Mouse (Mus musculus) stomach, embryonic 16.5 days (tissue): ENCODE measurements at regions not wholly inside any gene's neighbourhood (a gene's known extent, or its start where the extent isn't known, plus 50 kb on each side); places are given as distances from the start of the nearest gene placed in this dataset.
"Not testable (repeated sequence)": the region's sequence is repeated elsewhere in the genome, so short reads cannot be mapped to it uniquely, and the experiment has no call there.

Experiments used
- ATAC-seq: fragments of 200-750 bp; cut with Nextera tagmentation; 2 replicates; pipeline ENCODE4 v1.8.0; 2017; ENCODE audit warnings: moderate number of reproducible peaks, moderate TSS enrichment; ENCODE audit not compliant: insufficient read depth, low FRiP score
- H3K27ac ChIP-seq: fragments of 300-500 bp; sonication (generic); 2 replicates; pipeline ENCODE4 v1.5.1; 2014; ENCODE audit warnings: low read length
- H3K27me3 ChIP-seq: fragments of 300-500 bp; sonication (generic); 2 replicates; pipeline ENCODE4 v1.6.1; 2014; ENCODE audit warnings: low read length, control low read depth, mixed read lengths; ENCODE audit not compliant: control insufficient read depth, insufficient read depth
- H3K36me3 ChIP-seq: fragments of 300-500 bp; sonication (generic); 2 replicates; pipeline ENCODE4 v1.6.1; 2014; ENCODE audit warnings: low read length; ENCODE audit not compliant: control insufficient read depth, insufficient read depth
- H3K4me1 ChIP-seq: fragments of 300-500 bp; sonication (generic); 2 replicates; pipeline ENCODE4 v1.6.1; 2014; ENCODE audit warnings: low read length, control low read depth, mixed read lengths; ENCODE audit not compliant: control insufficient read depth, insufficient read depth
- H3K4me2 ChIP-seq: fragments of 300-500 bp; sonication (generic); 2 replicates; pipeline ENCODE4 v1.6.1; 2014; ENCODE audit warnings: low read depth, low read length, mixed read lengths
- H3K4me3 ChIP-seq: fragments of 300-500 bp; sonication (generic); replicated peaks from 2 replicates; pipeline ENCODE4 v1.5.1; 2014; ENCODE audit warnings: mild to moderate bottlenecking, low read length
- H3K9ac ChIP-seq: fragments of 300-500 bp; sonication (generic); 2 replicates; pipeline ENCODE4 v1.6.1; 2014; ENCODE audit warnings: low read length
- H3K9me3 ChIP-seq: fragments of 300-500 bp; sonication (generic); replicated peaks from 2 replicates; pipeline ENCODE4 v1.6.1; 2016; ENCODE audit warnings: low read length, control low read depth; ENCODE audit not compliant: control insufficient read depth
- WGBS: fragments of 180-500 bp; shearing (Covaris S2); extraction: QIAGEN DNeasy Blood & Tissue Kit; methylation state at CpG from one replicate; pipeline ENCODE4 v1.1.7; 2014; 5-methylcytosine and 5-hydroxymethylcytosine counted together

GRCm38 (mm10) chr17:15620746-15621694 lies 56.9 kb upstream of the Prdm9 start:
- Histone ChIP-seq H3K36me3 (no peaks in the 10 kb centered on the region), H3K4me3 (no peak overlapping the region), H3K9ac (no peak overlapping the region), H3K27me3 (no peaks in the 10 kb centered on the region), H3K4me1 (no peaks in the 10 kb centered on the region), H3K9me3 (no peaks in the 10 kb centered on the region), H3K27ac (no peak overlapping the region), H3K4me2 (no peak overlapping the region)
- WGBS = 70% methylated on average over 7 of the region's 7 CpGs
- ATAC-seq = no peak

- no peak overlapping the region for H3K9ac ChIP-seq
- ATAC-seq = no peak
- no peaks in the 10 kb centered on the region for H3K27me3 ChIP-seq
- H3K9me3 ChIP-seq = no peaks in the 10 kb centered on the region
- 8% methylated on average over 2 of the region's 2 CpGs for WGBS
- H3K4me1 ChIP-seq = no peaks in the 10 kb centered on the region
- H3K4me3 ChIP-seq = no peak overlapping the region
- no peak overlapping the region for H3K27ac ChIP-seq
- H3K36me3 ChIP-seq = no peaks in the 10 kb centered on the region
- H3K4me2 ChIP-seq = no peak overlapping the region
These were observed 58.8 kb upstream of the Prdm9 start for GRCm38 (mm10) chr17:15622913-15623312.

DNA sequence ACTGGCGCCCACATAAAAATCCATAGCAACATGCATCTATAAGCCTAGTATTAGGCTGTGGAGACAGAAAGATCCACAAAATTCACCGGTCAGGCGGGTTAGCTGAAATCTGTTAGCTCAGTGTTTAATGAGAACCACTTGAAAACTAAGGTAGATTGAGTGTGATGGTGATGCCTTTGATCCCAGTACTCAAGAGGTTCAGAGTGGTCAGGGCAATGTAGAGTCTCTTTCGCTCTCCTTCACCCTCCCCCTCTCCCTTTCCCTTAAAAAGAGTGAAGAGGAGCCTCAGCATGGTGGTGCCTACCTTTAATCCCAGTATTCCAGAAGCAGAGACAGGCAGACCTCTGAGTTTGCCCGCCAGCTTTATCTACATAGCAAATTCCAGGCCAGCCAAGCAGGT lies 66.6 kb upstream of the Prdm9 start:
- peaks cover 4% of the 10 kb centered on the region; the same call in 1 of the 2 replicates for H3K4me1 ChIP-seq
- no peak overlapping the region for H3K4me3 ChIP-seq
- WGBS = 69% methylated on average over 5 of the region's 5 CpGs
- H3K27me3 ChIP-seq = no peaks in the 10 kb centered on the region
- no peak overlapping the region for H3K27ac ChIP-seq
- no peaks in the 10 kb centered on the region for H3K9me3 ChIP-seq
- no peak for ATAC-seq
- H3K4me2 ChIP-seq = no peak overlapping the region
- no peaks in the 10 kb centered on the region for H3K36me3 ChIP-seq
- no peak overlapping the region for H3K9ac ChIP-seq

- Histone ChIP-seq H3K36me3 (no peaks in the 10 kb centered on the region), H3K4me2 (peak overlapping the region; percentile 47), H3K9me3 (no peaks in the 10 kb centered on the region), H3K9ac (no peak overlapping the region), H3K27ac (no peak overlapping the region), H3K4me1 (peaks cover 4% of the 10 kb centered on the region; the same call in 1 of the 2 replicates), H3K27me3 (no peaks in the 10 kb centered on the region), H3K4me3 (peak overlapping the region; percentile 18)
- ATAC-seq = no peak
- WGBS = 11% methylated on average over 11 of the region's 11 CpGs
These were observed 67.5 kb upstream of the Prdm9 start for GRCm38 (mm10) chr17:15631626-15632025.

- no peak overlapping the region for H3K9ac ChIP-seq
- 23% methylated on average over 1 of the region's 1 CpGs for WGBS
- no peaks in the 10 kb centered on the region for H3K27me3 ChIP-seq
- peaks cover 4% of the 10 kb centered on the region; the same call in 1 of the 2 replicates for H3K4me1 ChIP-seq
- H3K27ac ChIP-seq = no peak overlapping the region
- no peaks in the 10 kb centered on the region for H3K9me3 ChIP-seq
- H3K4me3 ChIP-seq = peak overlapping the region; percentile 18
- H3K4me2 ChIP-seq = peak overlapping the region; percentile 47; the same call in 1 of the 2 replicates
- H3K36me3 ChIP-seq = no peaks in the 10 kb centered on the region
- ATAC-seq = no peak
These were observed 67.9 kb upstream of the Prdm9 start for GRCm38 (mm10) chr17:15632090-15632489.

- not testable (repeated sequence) for H3K4me1 ChIP-seq, H3K9me3 ChIP-seq, H3K36me3 ChIP-seq, H3K27me3 ChIP-seq, ATAC-seq, H3K4me3 ChIP-seq, H3K9ac ChIP-seq, H3K27ac ChIP-seq, H3K4me2 ChIP-seq
- WGBS = 79% methylated on average over 12 of the region's 12 CpGs
These were observed 65.5 kb upstream of the Chd1 start for GRCm38 (mm10) chr17:15639111-15639865.

- Histone ChIP-seq H3K27ac (no peak overlapping the region), H3K4me2 (no peak overlapping the region), H3K9ac (no peak overlapping the region), H3K36me3 (no peaks in the 10 kb centered on the region), H3K4me1 (no peaks in the 10 kb centered on the region), H3K27me3 (no peaks in the 10 kb centered on the region), H3K9me3 (no peaks in the 10 kb centered on the region), H3K4me3 (no peak overlapping the region)
- ATAC-seq = no peak
- WGBS = 67% methylated on average over 3 of the region's 3 CpGs
These were observed 64.0 kb upstream of the Chd1 start for GRCm38 (mm10) chr17:15640776-15641175.

GRCm38 (mm10) chr17:15641764-15642163 lies 63.0 kb upstream of the Chd1 start:
- Histone ChIP-seq H3K36me3 (no peaks in the 10 kb centered on the region), H3K4me2 (no peak overlapping the region), H3K9me3 (no peaks in the 10 kb centered on the region), H3K4me1 (no peaks in the 10 kb centered on the region), H3K9ac (no peak overlapping the region), H3K27ac (no peak overlapping the region), H3K4me3 (no peak overlapping the region), H3K27me3 (no peaks in the 10 kb centered on the region)
- WGBS = 79% methylated on average over 3 of the region's 3 CpGs
- no peak for ATAC-seq

GRCm38 (mm10) chr17:15646768-15647167 lies 58.0 kb upstream of the Chd1 start:
- no peaks in the 10 kb centered on the region for H3K9me3 ChIP-seq
- WGBS = 15% methylated on average over 1 of the region's 1 CpGs

More at GRCm38 (mm10) chr17:15646768-15647167, 58.0 kb upstream of the Chd1 start:
- Histone ChIP-seq H3K4me1 (no peaks in the 10 kb centered on the region), H3K27me3 (no peaks in the 10 kb centered on the region), H3K4me3 (no peak overlapping the region), H3K9ac (no peak overlapping the region), H3K36me3 (no peaks in the 10 kb centered on the region), H3K4me2 (no peak overlapping the region), H3K27ac (no peak overlapping the region)
- ATAC-seq = no peak
